Mouse (Mus musculus) embryonic stem cell, embryonic (primary cell): ENCODE measurements around the gene Dpp6.

Source experiments
- CTCF ChIA-PET, 4 experiments: fragments of 300-600 bp in 2 of 4; fragments of 350-600 bp in 2 of 4; sonication (Branson Sonifier 250); formaldehyde crosslinking; loops; one replicate each; lab custom pipeline; 2022; ENCODE audit warnings: inconsistent platforms in 2 of 4; lab: Charles Lee
- POLR2A ChIA-PET, 4 experiments: fragments of 300-600 bp in 2 of 4; fragments of 350-600 bp in 2 of 4; sonication (Branson Sonifier 250); formaldehyde crosslinking; loops; one replicate each; lab custom pipeline; 2022; ENCODE audit warnings: antibody characterized with exemption in 4 of 4, inconsistent platforms in 1 of 4; lab: Charles Lee

Gene Dpp6

GRCm38 (mm10) chr5:27365946-27366345 lies 548.9 kb downstream of the Dpp6 start:
- POLR2A ChIA-PET = interaction anchor here in 2 of 4 experiments (0.8 to 1.5 kb wide), 4 partner anchors 9 to 17 kb away, joined by 3 to 4 read pairs (median 3); no protein-coding TSS in a partner anchor
- CTCF ChIA-PET = interaction anchor here in 1 of 4 experiments (1.1 to 1.2 kb wide), 2 partner anchors 10 to 291 kb away, joined by 4 read pairs; no protein-coding TSS in a partner anchor

- POLR2A ChIA-PET = no interaction called here
Observed at GRCm38 (mm10) chr5:27370814-27371213, 553.8 kb downstream of the Dpp6 start.

GRCm38 (mm10) chr5:27373931-27374330 lies 556.9 kb downstream of the Dpp6 start:
- ChIA-PET POLR2A (interaction anchor here in 1 of 4 experiments (0.7 kb wide), 1 partner anchor 888 kb away, joined by 3 read pairs; no protein-coding TSS in a partner anchor), CTCF (no interaction called here)

More at GRCm38 (mm10) chr5:27370814-27371213, 553.8 kb downstream of the Dpp6 start:
- CTCF ChIA-PET = no interaction called here

- ChIA-PET CTCF (no interaction called here), POLR2A (interaction anchor here in 1 of 4 experiments (0.6 kb wide), 1 partner anchor 113 kb away, joined by 3 read pairs; no protein-coding TSS in a partner anchor)
Observed at GRCm38 (mm10) chr5:27375841-27376240, 558.8 kb downstream of the Dpp6 start.

GRCm38 (mm10) chr5:27380656-27381385 lies 563.8 kb downstream of the Dpp6 start:
- ChIA-PET CTCF (interaction anchor here in 3 of 4 experiments (0.8 to 2.7 kb wide), 4 partner anchors 305 to 306 kb away, joined by 3 to 9 read pairs (median 5); no protein-coding TSS in a partner anchor), POLR2A (no interaction called here)

- POLR2A ChIA-PET = interaction anchor here in 1 of 4 experiments (0.9 kb wide), 1 partner anchor 10 kb away, joined by 3 read pairs; no protein-coding TSS in a partner anchor
- CTCF ChIA-PET = no interaction called here
Observed at GRCm38 (mm10) chr5:27398371-27398770, 581.4 kb downstream of the Dpp6 start.

GRCm38 (mm10) chr5:27399111-27399510 lies 582.1 kb downstream of the Dpp6 start:
- CTCF ChIA-PET = no interaction called here
- POLR2A ChIA-PET = no interaction called here

- ChIA-PET POLR2A (interaction anchor here in 1 of 4 experiments (2.6 kb wide), 1 partner anchor 16 kb away, joined by 7 read pairs; no protein-coding TSS in a partner anchor), CTCF (no interaction called here)
Observed at GRCm38 (mm10) chr5:27402616-27403015, 585.6 kb downstream of the Dpp6 start.

- POLR2A ChIA-PET = interaction anchor here in 1 of 4 experiments (1.3 to 1.4 kb wide), 2 partner anchors 10 to 13 kb away, joined by 5 read pairs; no protein-coding TSS in a partner anchor
- CTCF ChIA-PET = no interaction called here
Observed at GRCm38 (mm10) chr5:27408854-27409253, 591.9 kb downstream of the Dpp6 start.

GRCm38 (mm10) chr5:27413023-27413422 lies 596.0 kb downstream of the Dpp6 start:
- ChIA-PET POLR2A (interaction anchor here in 2 of 4 experiments (0.6 to 1.0 kb wide), 3 partner anchors 9 to 162 kb away, joined by 3 read pairs; no protein-coding TSS in a partner anchor), CTCF (interaction anchor here in 1 of 4 experiments (4.6 kb wide), 1 partner anchor 337 kb away, joined by 29 read pairs; no protein-coding TSS in a partner anchor)

- ChIA-PET CTCF (interaction anchor here in 2 of 4 experiments (1.3 to 4.6 kb wide), 4 partner anchors 14 to 340 kb away, joined by 3 to 29 read pairs (median 12); no protein-coding TSS in a partner anchor), POLR2A (interaction anchor here in 2 of 4 experiments (0.9 to 1.9 kb wide), 5 partner anchors 11 to 91 kb away, joined by 3 to 5 read pairs (median 4); no protein-coding TSS in a partner anchor)
Observed at GRCm38 (mm10) chr5:27415518-27415917, 598.5 kb downstream of the Dpp6 start.

GRCm38 (mm10) chr5:27416571-27416970 lies 599.6 kb downstream of the Dpp6 start:
- ChIA-PET CTCF (interaction anchor here (0.6 to 4.6 kb wide), 7 partner anchors 8 to 369 kb away, joined by 3 to 29 read pairs (median 4); no protein-coding TSS in a partner anchor), POLR2A (interaction anchor here in 2 of 4 experiments (0.7 to 1.7 kb wide), 6 partner anchors 12 to 174 kb away, joined by 3 to 5 read pairs (median 3); no protein-coding TSS in a partner anchor)

GRCm38 (mm10) chr5:27417398-27417797 lies 600.4 kb downstream of the Dpp6 start:
- CTCF ChIA-PET = interaction anchor here in 3 of 4 experiments (0.6 to 4.6 kb wide), 6 partner anchors 30 to 369 kb away, joined by 3 to 29 read pairs (median 4); no protein-coding TSS in a partner anchor

GRCm38 (mm10) chr5:27418856-27419255 lies 601.9 kb downstream of the Dpp6 start:
- POLR2A ChIA-PET = interaction anchor here in 3 of 4 experiments (0.6 to 7.3 kb wide), 20 partner anchors 10 to 395 kb away, joined by 3 to 39 read pairs (median 4); no protein-coding TSS in a partner anchor
- CTCF ChIA-PET = interaction anchor here in 3 of 4 experiments (0.6 to 1.4 kb wide), 5 partner anchors 116 to 343 kb away, joined by 3 to 4 read pairs (median 3); no protein-coding TSS in a partner anchor

More at GRCm38 (mm10) chr5:27417398-27417797, 600.4 kb downstream of the Dpp6 start:
- POLR2A ChIA-PET = interaction anchor here in 3 of 4 experiments (0.7 to 1.6 kb wide), 5 partner anchors 17 to 426 kb away, joined by 3 to 7 read pairs (median 3); no protein-coding TSS in a partner anchor

- POLR2A ChIA-PET = interaction anchor here (0.6 to 7.3 kb wide), 26 partner anchors 8 to 1866 kb away, joined by 3 to 39 read pairs (median 4); no protein-coding TSS in a partner anchor
- CTCF ChIA-PET = interaction anchor here in 1 of 4 experiments (0.7 kb wide), 1 partner anchor 95 kb away, joined by 3 read pairs; no protein-coding TSS in a partner anchor
Observed at GRCm38 (mm10) chr5:27421090-27421635, 604.2 kb downstream of the Dpp6 start.

GRCm38 (mm10) chr5:27423766-27424165 lies 606.8 kb downstream of the Dpp6 start:
- ChIA-PET CTCF (no interaction called here), POLR2A (interaction anchor here in 1 of 4 experiments (7.3 kb wide), 1 partner anchor 30 kb away, joined by 39 read pairs; no protein-coding TSS in a partner anchor)

GRCm38 (mm10) chr5:27424484-27425080 lies 607.6 kb downstream of the Dpp6 start:
- POLR2A ChIA-PET = interaction anchor here in 2 of 4 experiments (1.2 to 7.3 kb wide), 3 partner anchors 14 to 76 kb away, joined by 3 to 39 read pairs (median 3); no protein-coding TSS in a partner anchor
- CTCF ChIA-PET = interaction anchor here in 1 of 4 experiments (0.6 kb wide), 1 partner anchor 8 kb away, joined by 3 read pairs; no protein-coding TSS in a partner anchor
